Mouse (Mus musculus) adrenal gland (tissue): ENCODE results near the gene Itsn1.

ENCODE experiments used
- intact Hi-C: fragments of 180-260 bp; cut with DNase I; formaldehyde crosslinking; loops from one replicate; pipeline ENCODE4 v1.15.1; 2025

The Itsn1 gene

DNA sequence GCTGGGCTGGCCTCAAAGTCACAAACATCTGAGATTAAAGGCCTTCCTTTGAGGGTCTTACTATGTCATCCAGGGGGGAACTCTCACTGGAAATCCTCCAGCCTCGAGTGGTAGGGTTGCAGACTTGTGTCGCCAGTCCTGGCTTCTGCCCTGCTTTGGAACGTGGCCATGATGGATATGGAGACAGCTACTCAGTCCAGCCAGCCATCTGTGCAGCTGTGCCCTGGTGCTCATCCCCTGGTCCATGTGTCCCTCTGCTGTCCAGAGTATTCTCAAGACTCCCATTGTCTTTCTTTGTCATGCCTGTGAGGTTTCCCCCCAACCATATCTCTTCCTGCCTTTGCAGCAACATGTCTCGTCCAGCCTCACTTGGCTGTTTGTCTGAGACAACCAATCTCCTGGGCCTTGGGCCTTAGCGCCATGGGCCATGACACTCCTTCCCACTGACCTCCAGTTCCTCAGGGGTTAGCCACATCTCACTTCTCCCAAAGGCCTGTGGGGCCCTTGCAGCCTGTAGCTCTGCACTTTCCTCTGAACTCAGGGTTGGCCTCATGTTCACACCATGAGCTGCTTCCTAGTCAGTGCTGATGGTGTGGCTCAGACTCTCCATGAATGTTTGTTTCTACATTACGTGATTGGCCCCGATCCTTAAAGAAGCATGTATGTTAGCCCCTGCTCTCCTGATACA lies 136.6 kb downstream of the Itsn1 start:
- intact Hi-C loops, result no loop called here

DNA sequence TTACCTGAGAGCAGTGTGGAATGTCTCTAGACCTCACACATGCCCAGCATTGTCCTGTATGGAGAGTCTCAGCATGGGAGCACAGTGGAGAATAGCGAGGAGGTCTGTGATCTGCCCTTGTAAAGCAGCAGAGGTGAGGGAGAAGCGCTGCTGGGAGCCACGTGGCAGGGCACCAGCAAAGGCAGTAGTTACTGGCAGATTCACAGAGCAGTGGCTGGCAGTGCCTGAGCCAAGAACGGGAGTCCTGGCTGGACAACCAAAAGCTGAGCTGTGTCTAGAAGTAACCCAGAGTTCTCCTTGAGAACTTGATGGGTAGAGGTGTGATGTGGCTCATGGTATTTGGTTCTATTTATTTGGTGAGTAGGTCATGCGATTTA lies 137.2 kb downstream of the Itsn1 start:
- intact Hi-C loops, result no loop called here

DNA sequence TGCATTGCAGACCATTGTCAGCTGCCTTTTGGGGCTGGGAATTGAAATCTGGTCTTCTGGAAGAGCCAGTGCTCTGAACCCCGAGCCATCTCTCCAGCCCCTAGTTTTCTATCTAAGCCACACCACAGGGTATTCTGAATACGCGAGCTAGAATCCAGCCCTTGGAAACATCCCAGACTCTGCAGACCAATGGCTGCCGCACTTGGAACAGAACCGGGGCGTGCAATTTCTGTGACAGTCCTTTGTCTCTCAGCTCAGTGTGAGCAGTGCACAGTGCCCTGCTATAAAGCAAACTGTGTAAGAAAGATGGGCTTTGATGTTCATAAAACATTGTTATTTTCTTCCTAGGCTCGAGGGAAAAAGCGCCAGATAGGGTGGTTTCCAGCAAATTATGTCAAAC lies 138.6 kb downstream of the Itsn1 start:
- intact Hi-C loops, result no loop called here

DNA sequence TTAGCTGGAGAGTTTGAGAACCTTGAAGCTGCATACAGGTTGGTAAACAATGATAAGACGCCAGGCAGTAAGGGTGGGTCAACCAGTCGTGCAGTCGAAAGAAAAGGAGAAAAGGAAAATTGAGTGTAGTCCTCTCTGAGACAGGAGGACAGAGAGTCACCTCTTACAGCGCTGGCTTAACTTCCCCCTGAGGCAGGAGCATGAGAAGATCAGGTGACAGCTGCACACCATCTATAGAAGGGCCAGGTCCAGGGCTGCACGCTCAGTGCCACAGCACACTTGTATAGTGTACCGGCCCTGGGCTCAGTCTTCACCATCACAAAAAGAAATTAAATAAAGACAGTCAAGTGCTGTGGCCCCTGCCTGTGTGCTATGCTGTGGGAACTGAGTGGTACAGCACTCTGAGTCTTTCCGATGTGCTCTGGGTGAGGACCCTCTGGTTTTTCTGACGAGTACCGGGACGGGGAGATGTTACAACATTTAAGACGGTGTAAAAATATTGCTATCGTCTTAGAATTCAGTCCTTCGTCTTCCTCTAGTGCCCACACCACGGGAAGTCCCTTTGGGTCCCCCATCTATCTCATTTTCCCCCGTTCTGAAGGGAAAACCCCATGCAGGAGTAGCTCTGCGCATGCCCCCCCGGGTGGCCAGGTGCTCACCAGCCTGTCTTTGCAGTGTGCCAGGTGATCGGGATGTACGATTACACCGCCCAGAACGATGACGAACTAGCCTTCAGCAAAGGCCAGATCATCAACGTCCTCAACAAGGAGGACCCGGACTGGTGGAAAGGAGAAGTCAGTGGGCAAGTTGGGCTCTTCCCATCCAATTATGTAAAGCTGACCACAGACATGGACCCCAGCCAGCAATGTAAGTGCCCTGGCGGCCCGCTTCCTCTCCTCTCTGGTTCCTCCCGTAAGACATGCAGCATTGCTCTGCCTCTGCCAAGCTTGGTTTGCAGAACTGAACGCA lies 140.1 kb downstream of the Itsn1 start:
- intact Hi-C loops, result no loop called here

DNA sequence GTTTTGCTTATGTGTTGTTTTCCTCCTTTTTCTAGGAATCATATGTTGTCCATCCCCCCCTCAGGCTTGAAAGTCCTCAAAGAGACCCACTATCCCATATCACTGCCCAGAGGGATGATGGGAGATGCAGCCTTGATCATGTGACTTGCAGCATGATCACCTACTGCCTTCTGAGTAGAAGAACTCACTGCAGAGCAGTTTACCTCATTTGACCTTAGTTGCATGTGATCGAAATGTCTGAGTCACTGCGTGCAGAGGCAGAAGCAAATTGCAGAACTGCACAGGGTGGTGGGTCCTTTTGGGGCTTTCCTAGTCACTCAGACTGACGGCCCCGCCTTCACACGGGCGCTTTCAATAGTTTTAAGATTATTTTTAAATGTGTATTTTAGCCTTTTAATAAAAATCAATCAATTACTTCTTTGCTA lies 141.1 kb downstream of the Itsn1 start:
- intact Hi-C loops, result no loop called here

DNA sequence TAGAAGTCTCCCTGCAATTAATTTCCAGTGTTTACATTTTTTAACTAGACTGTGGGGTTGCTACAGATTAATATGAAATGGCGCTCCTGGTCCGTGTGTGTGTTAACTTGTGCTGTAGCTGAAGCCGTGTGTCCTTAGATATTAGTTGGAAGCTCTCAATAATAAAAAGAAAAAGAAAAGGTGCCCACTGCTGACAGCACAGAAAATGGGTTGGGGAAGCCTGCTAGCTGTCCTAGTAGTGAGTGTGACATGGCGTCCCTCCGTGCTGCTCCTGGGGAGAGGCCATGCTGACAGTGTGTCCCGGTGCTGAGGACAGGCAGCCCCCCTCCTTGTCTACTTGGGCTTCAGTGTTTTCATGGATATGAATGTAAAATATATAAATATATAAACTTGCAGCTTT lies 142.1 kb downstream of the Itsn1 start:
- intact Hi-C loops, result no loop called here

DNA sequence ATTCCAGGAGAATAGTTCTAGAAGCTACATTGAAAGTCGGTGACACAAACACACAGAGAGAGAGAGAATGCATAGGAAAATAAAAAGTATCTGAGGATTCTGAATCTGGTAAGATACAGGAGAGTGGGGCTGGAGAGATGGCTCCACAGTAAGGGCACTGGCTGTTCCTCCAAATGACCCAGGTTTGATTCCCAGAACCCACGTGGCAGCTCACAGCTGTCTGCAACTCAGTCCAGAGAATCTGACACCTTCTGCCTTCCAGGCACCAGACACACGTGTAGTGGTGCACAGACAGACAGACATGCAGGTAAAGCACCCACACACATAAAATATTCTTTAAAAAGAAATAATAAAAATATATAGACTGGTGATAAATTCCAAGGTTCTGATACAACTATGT lies 144.6 kb downstream of the Itsn1 start:
- intact Hi-C loops, result no loop called here

DNA sequence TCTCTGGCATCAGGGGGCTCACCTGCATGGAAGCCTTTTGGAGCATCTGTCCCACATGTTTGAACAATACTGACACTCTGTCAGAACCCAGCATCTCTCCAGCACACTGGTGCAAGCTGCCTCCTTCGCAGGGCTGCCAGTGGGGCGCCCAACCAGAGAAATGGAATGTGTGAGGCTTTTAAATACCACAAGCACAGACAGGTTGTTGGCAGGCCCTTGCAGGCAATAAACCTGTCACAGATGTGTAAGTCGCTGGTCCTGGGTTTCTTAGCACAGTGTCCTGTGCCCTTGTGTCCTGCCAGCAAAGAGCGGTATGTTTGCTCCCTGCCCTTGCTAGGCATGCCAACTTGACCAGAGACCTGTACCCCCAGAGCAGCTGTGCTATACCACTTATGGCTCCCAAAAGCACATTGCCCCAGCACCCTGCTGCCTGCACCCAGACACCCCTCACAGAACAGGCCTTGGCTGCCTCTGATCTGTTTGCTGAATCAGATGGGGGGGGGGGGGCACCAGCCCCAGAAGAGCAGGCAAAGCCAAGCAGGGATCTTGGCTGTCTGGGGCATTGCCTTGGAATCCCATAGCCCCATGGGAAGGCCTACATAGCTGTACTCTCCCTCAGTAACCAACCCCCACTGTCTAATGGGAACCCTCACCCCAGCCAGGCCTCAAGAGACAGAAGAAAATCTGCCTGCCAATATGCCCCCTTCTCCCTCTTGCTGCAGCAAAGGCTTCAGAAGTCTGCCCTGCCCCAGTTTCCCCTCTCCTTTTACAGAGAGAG lies 146.7 kb downstream of the Itsn1 start:
- intact Hi-C loops, result no loop called here

DNA sequence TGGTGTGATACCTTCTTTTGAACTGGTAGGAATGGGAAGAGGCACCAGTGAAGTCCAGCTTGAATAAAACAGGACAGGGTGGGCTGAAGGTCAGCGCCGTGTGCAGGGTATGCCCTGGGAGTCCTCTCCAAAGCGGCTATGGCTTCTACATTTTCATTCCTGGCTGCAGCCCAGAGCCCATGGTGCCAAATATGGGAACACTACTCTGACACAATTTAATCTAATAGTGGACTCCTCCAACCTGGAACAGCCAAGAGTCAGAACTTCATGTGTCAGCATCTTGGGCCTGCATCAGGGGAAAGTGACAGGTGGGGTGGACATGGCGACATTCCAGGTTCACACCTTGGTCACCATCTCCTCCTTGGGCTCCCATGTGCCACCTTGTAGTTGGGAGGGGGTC lies 147.4 kb downstream of the Itsn1 start:
- intact Hi-C loops, result no loop called here

DNA sequence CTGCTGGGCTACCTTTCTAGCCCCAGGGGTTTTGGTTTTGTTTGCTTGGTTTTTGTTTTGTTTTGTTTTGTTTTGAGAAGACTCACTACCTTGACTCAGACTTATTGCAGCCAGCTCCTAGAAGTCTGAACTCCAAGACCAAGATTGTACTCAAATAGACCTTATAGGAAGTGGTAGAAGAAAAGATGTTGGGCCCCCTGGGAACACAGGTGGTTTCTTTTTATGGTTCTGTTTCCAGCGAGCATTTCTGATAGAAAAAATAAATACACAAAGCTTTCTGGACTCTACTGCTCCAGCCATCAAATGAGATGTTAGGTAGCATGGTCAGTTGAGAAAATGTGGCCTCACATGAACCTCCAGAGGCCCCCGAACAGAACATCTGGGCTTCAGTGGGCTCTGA lies 150.0 kb downstream of the Itsn1 start:
- intact Hi-C loops, result no loop called here

DNA sequence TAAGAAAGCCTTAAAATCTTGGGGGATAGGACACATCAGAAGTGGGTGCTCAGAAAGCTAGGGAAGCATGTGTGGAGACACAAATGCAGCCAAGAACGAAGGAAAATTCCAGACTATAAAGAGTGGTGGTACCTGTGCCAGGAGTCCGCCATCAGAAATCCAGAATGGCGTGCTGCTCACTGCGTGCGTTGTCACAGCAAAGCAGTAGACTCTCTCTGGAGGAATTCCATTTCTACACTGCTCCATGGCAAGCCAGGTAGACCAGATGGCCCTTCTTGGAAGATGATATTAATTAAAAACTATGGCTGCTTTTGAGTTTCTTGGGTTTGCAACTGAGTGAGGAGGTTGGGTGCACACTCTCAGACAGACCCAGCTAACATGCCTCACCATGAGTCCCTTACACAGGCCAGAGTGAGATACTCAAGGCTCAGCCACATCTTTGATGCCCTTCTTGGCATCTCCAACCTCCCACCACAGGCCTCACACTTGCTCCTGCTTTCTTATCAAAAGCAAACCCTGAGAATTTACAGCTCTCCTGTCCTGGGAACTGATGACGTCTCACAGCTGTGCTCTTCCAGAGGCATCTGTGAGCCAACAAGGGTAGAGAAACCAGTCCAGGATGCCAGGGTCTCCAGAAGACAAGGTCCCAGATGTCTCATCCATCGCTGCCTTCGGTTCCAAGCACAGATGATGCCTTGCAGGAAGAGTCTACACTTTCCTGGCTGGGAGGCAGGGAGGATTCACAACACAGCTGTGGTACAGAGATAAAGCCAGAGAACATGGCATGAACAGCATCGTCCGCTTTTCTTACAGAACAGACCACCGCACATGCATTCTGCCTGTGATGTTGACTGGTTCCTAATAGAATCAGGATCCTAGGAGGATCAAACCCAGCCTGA lies 152.0 kb downstream of the Itsn1 start:
- intact Hi-C loops, result loop anchor here (10.0 kb wide), 1 partner anchor 186 kb away; no protein-coding TSS in a partner anchor

DNA sequence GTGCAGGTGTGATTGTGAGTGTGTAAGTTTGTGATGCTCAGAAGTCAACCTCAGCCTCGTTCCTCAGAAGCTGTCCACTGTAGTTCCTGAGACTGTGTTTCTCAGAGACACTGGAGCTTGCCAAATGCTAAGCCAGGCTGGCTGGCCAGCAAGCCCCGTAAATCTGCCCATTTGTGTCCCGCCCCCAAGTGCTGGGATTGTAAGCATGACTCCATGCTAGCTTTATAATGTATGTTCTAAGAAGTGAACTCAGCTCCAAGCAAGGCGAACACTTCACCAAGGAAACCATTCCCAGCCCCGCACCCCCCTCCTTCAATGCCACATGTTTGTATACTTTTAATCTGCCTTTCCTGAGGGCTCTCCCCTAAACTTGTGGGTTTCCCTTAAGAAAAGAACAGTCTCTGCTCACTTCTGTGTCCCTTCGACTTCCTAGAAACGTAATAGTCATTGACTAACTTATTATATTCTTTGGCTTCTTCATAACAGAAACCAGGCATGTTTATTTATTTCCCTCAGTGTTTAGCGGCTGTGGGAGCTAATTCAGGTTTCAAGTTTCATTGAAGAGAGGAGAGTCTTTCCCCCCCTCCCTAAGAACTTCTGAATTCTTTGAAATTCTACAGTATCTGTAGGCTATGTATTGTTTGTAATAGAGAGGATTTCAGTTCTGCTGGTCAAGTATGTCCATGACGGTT lies 153.2 kb downstream of the Itsn1 start:
- intact Hi-C loops, result loop anchor here (10.0 kb wide), 1 partner anchor 188 kb away; no protein-coding TSS in a partner anchor

DNA sequence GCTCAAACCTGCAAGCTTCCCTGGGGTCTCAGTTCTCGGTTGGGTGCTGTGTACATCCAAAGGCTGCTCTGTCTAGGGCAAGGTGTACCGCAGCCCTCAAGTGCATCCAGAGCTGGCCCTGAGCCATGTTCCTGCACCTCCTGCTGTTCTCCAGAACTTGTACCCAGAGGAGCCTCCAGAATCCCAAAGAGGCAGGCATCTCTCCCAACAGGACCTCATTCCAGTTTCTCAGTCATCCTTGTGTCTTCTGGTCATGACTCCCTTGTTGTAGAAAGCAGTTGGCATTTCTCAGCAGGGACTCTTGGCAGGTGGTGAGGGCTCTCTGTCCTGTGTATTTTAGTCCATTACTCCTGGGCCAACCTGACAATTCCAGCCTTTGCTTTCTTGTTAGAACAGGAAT lies 154.6 kb downstream of the Itsn1 start:
- intact Hi-C loops, result loop anchor here (2.0 to 10.0 kb wide), 2 partner anchors 159 to 189 kb away; no protein-coding TSS in a partner anchor

DNA sequence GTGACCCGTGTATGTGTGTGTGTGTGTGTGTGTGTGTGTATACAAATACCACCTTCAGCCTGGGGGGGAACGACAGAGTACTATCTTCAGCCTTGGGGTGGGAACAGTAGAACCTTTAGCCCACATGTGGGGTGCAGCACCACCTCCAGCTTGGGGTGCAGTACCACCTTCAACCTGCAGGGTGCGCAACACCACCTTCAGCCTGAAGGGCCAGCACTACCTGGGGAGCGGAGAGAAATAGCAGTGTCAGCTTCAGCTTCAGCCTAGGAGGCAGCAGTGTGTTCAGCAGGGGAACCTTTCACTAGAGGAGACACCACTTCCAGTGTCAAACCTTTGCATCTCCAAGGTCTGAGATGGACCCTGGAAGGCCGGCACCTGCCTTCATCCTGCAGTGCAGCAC lies 155.1 kb downstream of the Itsn1 start:
- intact Hi-C loops, result loop anchor here (2.0 to 10.0 kb wide), 2 partner anchors 159 to 189 kb away; no protein-coding TSS in a partner anchor

DNA sequence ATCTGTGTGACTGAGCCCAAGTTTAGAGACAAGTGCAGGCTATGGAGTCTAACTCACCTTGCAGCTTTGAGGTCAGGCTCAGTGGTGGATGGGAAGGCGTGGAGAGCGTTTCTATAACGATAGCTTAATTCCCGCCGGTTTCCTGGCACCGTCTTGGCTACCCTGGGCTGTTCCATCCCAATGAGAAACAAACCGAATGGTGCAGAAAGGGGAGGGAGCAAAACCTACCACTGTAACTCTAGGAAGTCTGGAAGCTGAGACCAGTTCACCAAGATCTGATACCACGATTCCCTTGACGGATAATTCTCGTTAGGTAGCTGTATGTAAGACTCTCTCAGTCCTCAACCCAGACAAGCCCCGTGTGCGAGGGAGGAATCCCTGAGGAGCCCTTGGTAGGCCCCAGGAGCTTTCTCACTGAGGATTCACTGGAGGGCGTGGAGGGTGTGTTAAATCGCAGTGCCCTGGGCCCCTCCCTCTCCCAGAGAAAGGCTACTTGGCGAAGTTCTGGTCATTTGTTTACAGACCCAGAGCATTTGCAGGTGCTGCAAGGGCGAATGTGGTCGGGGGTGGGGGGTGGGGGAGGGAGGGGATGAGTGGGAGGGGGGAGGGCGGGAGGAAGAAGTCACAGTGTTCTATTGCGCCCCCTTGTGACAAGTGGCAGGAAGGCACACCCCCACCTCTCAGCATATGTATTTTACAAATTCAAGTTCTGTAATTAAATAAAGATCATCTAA lies 156.5 kb downstream of the Itsn1 start:
- intact Hi-C loops, result loop anchor here (2.0 to 10.0 kb wide), 2 partner anchors 161 to 191 kb away; no protein-coding TSS in a partner anchor

DNA sequence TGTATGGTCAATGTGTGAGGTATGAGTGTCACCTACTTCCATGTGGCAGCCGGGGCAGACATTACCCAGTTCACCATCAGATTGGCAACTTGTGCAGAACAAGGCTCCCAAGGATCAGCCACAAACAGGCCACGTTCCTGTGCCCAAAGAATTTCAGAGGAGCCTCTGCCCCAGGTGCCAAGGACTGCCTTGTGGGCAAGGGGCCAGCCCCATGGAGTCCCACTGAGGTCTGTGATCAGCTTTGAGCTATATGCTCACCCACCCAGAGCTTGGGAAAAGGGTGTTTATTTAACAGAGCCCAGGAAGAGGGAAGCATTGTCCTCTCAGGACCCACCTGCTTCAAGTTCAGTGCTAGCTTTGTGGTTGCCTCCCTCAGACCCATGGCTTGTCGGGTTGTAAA lies 159.3 kb downstream of the Itsn1 start:
- intact Hi-C loops, result loop anchor here (10.0 kb wide), 1 partner anchor 194 kb away; no protein-coding TSS in a partner anchor

DNA sequence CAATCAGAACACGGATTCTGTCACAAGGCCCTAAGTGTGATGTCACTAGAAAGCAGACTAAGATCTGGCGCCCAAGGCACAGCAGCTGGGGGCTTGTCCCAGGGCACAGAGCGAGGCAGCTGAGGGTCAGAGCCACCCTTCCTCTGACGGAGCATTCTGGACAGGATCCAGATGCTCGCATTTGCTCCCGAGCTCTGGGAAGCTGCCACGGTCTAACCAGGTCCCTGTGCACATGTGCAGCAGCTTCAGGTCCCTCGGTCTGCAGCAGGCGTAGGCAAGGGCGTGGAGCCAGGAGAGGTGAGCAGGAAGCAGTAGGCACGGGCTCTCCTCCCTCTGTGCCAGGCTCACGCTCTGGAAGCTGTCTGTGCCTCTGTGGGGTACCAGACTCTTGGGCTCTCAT lies 160.8 kb downstream of the Itsn1 start:
- intact Hi-C loops, result loop anchor here (10.0 kb wide), 1 partner anchor 195 kb away; no protein-coding TSS in a partner anchor

DNA sequence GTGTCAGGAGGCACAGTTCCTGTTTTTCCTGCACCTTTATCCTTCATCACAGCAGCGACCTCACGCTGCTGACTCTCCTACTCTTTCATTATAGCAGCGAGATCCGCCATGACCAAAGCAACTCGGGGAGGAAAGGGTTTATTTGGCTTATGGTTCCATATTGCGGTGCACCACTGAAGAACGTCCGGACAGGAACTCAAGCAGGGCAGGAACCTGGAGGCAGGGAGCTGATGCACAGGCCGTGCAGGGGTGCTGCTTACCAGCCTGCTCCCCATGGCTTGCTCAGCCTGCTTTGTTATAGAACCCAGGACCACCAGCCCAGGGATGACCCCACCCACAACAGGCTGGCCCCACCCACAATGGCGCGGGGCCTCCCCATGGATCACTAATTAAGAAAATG lies 162.1 kb downstream of the Itsn1 start:
- intact Hi-C loops, result no loop called here

DNA sequence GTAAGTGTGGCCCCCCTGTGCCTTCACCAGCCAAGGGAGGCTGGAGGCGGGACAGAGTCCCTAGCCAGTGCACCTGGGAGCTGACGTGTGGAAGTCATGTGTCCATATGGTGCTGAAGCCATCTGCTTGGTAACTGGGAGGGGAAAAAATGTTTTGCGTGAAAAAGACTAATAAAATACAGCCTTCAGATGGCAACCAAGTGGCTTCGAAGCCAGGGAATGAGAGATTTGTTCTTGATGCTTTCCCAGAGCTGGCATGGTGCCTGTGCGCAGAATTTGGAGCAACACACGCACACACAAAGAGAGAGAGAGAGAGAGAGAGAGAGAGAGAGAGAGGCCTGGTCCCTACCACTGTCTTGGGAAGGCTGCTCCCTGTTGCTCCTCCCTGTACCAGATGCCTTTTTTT lies 167.3 kb downstream of the Itsn1 start:
- intact Hi-C loops, result no loop called here
